Mouse (Mus musculus): ENCODE data around the gene Gatb.

Gatb gene

DNA sequence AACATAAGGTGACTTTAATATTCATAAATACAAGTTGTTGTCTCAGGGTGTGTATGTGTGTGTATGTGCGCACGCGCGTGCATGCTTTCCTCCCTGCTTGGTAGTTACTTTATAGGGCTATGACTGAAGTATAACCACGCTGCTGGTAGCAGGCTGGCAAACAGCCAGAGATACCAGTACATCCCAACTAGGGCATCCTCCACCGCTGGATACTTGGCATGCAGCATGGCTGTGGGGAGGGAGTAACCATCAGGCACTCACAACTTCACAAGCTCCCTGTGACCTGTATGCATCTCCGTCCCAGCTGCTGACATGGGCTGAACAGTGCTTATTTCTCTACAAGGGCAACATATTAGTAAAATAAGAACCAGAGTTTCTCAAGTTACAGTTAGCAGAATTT lies 85.8 kb downstream of the Gatb start:
- no peak for DNase-seq (ENCODE audit: low spot score in 2 of 2)

GRCm38 (mm10) chr3:85661926-85662813 lies 88.3 kb downstream of the Gatb start:
- no peak for DNase-seq (ENCODE audit: low spot score in 2 of 2)

DNA sequence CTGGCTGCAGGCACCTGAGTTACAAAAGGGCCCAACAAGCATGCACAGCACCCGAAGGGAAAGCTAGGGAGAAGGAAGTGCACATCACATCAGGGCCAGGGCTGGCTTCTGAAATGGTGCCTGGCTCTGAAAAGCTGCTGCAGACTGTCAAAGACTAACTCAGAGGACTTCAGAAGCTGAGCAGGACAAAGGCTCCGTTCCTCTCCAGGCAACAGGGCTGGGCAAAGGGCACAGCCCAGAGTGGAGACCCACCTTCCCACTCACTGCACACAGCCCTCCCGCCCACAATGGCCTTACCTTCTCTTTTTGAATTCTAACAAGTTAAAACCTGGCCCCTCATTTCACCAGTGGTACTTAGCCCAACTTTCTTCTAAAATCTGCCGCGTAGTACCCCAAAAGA lies 89.9 kb downstream of the Gatb start:
- no peak for DNase-seq (ENCODE audit: low spot score in 2 of 2)

DNA sequence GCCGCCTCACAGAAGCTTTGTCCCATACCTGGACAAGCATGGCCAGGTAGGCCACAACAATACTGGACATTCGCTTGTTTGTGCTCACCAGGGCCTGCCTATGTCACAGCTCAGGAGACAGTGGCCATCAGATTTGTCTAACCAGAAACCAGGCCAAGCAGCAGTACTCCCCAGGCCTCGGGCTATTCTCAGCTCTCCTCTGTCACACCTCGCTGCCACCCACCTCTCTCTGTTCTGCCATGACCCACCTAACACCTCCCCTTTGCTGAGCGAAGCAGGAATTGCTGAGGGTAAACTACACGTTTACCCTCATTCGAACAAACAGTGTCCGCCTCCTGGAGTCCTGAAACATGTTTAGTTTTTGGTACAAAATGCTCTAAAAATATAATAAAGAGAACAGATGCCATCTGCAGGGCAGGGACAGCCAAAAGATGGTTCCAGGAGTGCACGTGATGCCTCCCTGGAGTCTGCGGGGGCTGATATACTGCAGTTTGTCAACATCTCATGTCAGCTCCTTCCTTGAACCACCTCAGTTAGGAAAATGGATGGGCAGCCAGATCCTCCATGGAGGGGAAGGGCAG lies 90.8 kb downstream of the Gatb start:
- no peak for DNase-seq (ENCODE audit: low spot score in 2 of 2)

GRCm38 (mm10) chr3:85666166-85666565 lies 92.2 kb downstream of the Gatb start:
- no peak for DNase-seq (ENCODE audit: low spot score in 2 of 2)

DNA sequence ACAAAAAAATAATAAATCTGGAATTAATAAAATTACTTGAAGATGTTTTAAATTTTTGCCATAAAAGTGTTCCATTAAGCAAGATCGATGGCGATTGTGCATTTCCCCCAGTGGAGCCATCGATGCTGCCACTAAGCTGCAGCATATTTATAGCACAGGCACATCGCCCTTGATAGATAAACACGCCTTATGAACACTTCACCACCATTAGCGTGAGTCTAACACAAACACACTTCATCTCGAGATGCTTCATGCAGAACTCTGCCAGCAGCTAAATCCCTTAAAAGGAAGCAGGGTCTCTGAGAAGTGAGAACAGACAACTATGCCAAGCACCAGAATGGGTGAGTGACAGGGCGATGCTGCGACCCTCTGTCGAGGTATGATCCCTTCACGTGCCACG lies 92.8 kb downstream of the Gatb start:
- DNase-seq (ENCODE audit: low spot score in 2 of 2): no peak

DNA sequence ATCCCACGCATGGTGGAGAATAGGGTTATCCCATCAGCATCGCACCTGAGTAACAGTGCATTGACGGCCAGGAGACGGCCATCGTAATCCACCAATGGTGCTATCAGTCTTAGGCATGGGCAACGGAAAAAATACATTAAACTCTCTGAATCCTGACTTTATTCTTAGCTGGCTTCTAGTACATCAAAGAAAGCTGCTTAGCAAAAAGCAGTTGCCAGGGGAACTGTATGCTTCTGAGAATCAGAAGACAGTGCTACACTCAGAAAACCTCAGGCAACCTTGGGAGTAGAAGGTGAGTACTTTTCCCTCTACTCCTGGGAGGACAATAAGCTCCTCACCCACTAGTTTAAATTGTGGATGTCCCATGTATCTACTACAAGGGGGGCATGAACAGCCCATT lies 93.8 kb downstream of the Gatb start:
- DNase-seq (ENCODE audit: low spot score in 2 of 2): no peak

DNA sequence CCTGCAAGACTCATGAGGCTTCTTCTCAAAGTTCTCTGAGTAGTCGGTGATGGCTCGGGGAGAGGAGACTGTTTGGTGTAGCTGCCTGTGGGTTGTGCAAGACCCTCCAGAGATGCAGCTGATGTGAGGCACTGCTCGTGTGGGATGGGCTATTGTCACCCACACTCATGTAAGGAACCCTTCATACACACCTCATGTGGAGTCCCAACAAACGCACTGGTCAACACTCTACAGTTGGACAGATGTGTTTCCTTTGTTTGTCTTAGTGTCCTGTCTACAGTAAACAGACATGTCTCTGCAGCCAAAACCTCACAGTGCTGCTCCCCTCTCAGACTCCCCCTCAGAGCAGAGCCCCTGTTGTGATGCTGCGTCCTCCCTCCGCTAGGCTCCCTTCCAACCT lies 95.9 kb downstream of the Gatb start:
- DNase-seq (ENCODE audit: low spot score in 2 of 2): no peak

- DNase-seq (ENCODE audit: low spot score in 2 of 2): no peak
These were observed 103.2 kb downstream of the Gatb start for GRCm38 (mm10) chr3:85677133-85677532.

DNA sequence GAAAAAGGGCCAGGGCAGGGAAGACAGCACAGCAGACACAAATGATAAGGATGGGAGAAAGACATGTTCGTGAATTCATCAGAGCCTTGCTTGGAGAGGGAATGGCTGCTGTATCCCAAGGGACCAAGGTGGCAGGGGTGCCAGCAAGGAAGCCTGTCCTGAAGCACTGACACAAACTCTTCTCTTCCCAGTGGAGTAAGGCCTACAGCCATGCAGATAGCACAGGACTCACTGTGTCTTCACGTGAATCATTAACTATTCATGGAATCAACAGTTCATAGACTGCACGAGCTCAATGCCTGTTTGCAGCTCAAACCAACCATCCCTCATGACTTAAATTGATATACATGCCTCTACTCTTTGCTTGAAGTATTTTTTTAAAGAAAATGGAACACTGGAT lies 104.0 kb downstream of the Gatb start:
- DNase-seq (ENCODE audit: low spot score in 2 of 2): no peak

DNA sequence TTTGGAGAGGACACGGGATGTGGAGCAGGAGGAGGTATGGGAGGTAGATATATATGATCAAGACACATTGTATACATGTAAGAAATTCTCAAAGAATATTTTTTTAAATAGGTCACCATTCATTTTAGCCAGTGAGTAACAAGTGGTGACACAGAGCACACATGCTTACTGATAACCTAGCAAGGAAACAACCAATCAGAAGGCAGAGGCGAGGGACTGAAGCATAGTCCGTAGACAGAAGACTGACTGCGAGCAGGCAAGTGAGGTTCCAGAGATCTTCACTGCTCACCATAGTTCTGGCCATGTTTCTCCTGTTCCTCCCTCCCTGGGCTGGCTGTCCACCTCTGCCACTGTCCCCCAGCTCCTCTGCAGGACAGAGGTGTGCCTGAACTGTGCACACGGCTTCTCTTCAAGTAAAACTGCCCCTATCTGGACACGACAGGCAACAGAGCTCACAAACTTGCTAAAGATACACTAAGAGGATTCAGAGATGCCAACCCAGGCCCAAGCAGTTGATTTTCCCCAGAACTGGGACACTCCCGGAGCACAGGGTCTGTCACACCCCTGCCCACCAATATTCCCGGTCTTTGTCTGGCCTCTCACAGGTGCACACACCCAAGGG lies 105.5 kb downstream of the Gatb start:
- no peak for DNase-seq (ENCODE audit: low spot score in 2 of 2)

GRCm38 (mm10) chr3:85679960-85680359 lies 106.0 kb downstream of the Gatb start:
- DNase-seq (ENCODE audit: low spot score in 2 of 2): no peak

DNA sequence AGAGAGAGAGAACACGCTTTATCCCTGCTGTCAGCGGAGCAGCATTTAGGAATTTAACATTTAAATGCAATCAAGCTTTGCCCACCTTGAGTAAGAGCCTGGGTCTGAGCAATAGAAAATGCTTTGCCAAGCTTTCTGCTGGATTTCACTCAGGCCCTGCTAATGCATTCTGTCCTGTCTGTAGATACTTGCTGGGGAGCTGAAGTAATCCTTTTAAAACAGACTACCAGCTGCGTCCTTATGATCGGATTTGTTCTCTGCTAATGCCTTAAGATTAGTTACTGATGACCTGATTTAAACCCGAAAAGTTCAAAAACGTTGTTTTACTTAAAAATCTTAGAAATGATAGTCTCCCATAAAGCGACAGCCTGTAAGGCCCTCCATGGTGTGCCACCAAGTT lies 107.2 kb downstream of the Gatb start:
- no peak for DNase-seq (ENCODE audit: low spot score in 2 of 2)

DNA sequence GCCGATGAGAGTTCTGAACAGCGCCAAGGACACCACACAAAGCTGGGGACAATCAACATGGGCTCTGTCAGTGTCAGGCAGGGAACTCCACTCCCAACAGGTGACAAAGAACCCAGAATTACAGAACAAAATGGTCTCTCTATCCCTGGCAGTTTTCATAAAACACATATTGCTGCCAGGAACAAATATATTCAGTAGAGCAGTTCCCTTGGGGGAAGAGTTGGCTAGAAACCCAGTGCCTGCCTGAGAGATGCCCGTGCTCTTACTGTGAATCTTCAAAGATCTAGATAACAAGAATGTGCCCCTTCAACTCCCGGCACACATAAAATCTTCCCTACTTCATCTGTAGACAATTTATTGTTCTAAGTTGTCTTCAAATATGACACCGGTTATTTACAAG lies 109.7 kb downstream of the Gatb start:
- DNase-seq (ENCODE audit: low spot score in 2 of 2): no peak

DNA sequence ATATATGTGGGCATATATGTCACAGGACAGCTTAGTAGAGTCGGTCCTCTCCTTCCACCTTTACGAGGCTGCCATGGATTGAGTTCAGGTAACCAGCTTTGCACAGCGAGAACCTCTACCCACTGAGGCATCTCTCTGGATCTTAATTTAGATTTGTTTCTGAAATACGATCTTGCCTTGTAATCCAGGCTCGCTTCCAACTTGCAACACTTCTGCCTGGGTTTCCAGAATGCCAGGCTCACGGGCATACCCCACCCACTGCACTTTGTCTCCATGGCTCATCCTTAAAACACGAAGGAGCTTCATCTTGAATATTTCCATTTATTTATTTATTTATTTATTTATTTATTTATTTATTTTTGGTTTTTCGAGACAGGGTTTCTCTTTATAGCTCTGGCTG lies 111.4 kb downstream of the Gatb start:
- DNase-seq (ENCODE audit: low spot score in 2 of 2): no peak

DNA sequence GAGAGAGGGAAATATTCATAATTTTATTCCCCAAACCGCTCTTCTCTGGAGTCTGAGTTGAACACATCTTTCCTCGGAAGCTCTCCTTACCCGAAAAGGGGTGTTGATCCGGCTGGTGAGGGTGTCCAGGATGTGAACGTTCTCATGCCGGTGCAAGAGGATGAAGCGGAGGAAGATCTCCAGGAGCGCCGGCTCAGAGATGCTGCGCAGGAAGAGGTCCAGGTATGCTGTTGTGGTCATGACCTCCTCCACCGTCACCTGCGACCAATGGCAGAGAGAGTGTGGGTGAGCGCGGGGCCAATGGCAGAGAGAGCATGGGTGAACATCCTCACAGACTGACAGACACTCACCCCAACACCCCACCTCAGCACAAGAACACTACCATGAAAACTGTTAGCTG lies 114.4 kb downstream of the Gatb start:
- DNase-seq (ENCODE audit: low spot score in 2 of 2): no peak

GRCm38 (mm10) chr3:85691134-85691533 lies 117.2 kb downstream of the Gatb start:
- DNase-seq (ENCODE audit: low spot score in 2 of 2): no peak

GRCm38 (mm10) chr3:85693013-85693412 lies 119.1 kb downstream of the Gatb start:
- no peak for DNase-seq (ENCODE audit: low spot score in 2 of 2)

- no peak for DNase-seq (ENCODE audit: low spot score in 2 of 2)
These were observed 121.1 kb downstream of the Gatb start for GRCm38 (mm10) chr3:85695056-85695455.

GRCm38 (mm10) chr3:85698496-85698895 lies 124.6 kb downstream of the Gatb start:
- DNase-seq (ENCODE audit: low spot score in 2 of 2): no peak

DNA sequence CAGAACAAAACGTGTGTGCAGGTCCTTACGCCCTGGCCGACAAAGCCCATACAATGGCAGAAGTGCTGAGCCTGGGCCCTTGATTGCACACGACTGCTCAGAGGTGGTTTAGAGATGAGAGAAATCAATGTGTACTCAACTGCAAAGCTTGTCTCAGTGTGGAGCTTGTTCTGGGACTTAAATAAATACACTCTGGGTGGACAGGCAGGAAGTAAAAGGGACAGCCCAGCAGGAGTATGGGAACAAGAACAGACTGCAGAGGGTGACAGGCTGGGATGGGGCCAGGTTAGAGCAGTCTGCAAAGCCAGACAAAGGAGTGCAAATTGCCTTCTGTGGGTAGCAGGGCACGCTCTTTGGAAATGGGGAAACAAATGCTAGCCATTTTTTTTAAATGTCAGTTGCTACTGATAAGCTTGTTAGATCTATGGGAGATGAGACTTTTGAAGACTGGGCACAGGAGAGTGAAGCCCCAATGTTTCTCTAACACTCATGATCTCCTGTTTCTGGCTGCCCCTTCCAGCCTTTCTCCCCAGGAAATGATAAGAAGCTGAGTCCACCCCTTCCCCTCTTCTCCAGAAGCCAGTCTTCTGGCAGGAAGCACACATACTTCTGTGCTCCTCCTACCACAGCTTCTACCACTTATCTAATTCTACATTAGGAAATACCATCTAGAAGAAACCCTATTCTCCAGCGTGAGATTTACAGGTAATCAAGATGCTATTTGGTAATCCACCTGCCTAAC lies 129.4 kb downstream of the Gatb start:
- DNase-seq (ENCODE audit: low spot score in 2 of 2): no peak

All from spleen, postnatal 14 days (tissue).